Mouse (Mus musculus): ENCODE results near the gene Rras2. TPM values are rescaled to one million over a fixed set of nuclear protein-coding genes. Genes with fewer than 3 reads are reported as not detected.

The Rras2 gene
- polyA plus RNA-seq, 1 experiment from 2014 or later = 47.1 TPM

- peaks cover 4% of the 10 kb centered on the region; the same call in 1 of the 2 replicates for H3K4me1 ChIP-seq (ENCODE audit: insufficient read depth)
- no peak for TF ChIP-seq CTCF (IDR thresholded peaks at IDR 0.05; ENCODE audit: low read depth)
- H3K36me3 ChIP-seq (ENCODE audit: insufficient read depth) = no peaks in the 10 kb centered on the region
- ATAC-seq (ENCODE audit: insufficient read depth) (no peak), DNase-seq (peak; percentile 49)
- H3K4me3 ChIP-seq (ENCODE audit: low read depth, low read length) = peak overlapping the region; percentile 74
- H3K9ac ChIP-seq = peak overlapping the region; percentile 4; the same call in 1 of the 2 replicates
- 13% methylated on average over 9 of the region's 9 CpGs for WGBS
- H3K27ac ChIP-seq (ENCODE audit: low read depth) = no peak overlapping the region
- H3K9me3 ChIP-seq (ENCODE audit: low read depth, low read length) = no peaks in the 10 kb centered on the region
- H3K4me2 ChIP-seq = peak overlapping the region; percentile 79
- no peaks in the 10 kb centered on the region for H3K27me3 ChIP-seq (ENCODE audit: insufficient read depth, low read length)
These were observed 1.6 kb downstream of the Rras2 start for GRCm38 (mm10) chr7:114115961-114116360.

GRCm38 (mm10) chr7:114114976-114115375 is 2.6 kb downstream of the Rras2 start:
- Histone ChIP-seq H3K9me3 (ENCODE audit: low read depth, low read length) (no peaks in the 10 kb centered on the region), H3K27ac (ENCODE audit: low read depth) (no peak overlapping the region), H3K4me1 (ENCODE audit: insufficient read depth) (peaks cover 4% of the 10 kb centered on the region; the same call in 1 of the 2 replicates), H3K9ac (no peak overlapping the region), H3K27me3 (ENCODE audit: insufficient read depth, low read length) (no peaks in the 10 kb centered on the region), H3K36me3 (ENCODE audit: insufficient read depth) (no peaks in the 10 kb centered on the region), H3K4me2 (peak overlapping the region; percentile 25; the same call in 1 of the 2 replicates), H3K4me3 (ENCODE audit: low read depth, low read length) (no peak overlapping the region)
- TF ChIP-seq CTCF (IDR thresholded peaks at IDR 0.05; ENCODE audit: low read depth) = no peak
- DNase-seq = no peak
- no peak for ATAC-seq (ENCODE audit: insufficient read depth)
- 69% methylated on average over 3 of the region's 3 CpGs for WGBS

GRCm38 (mm10) chr7:114114284-114114683 is 3.3 kb downstream of the Rras2 start:
- TF ChIP-seq CTCF (IDR thresholded peaks at IDR 0.05; ENCODE audit: low read depth) = no peak

GRCm38 (mm10) chr7:114110500-114110899 is 7.1 kb downstream of the Rras2 start:
- Histone ChIP-seq H3K9me3 (ENCODE audit: low read depth, low read length) (no peaks in the 10 kb centered on the region), H3K4me2 (no peak overlapping the region), H3K27me3 (ENCODE audit: insufficient read depth, low read length) (no peaks in the 10 kb centered on the region), H3K9ac (no peak overlapping the region), H3K36me3 (ENCODE audit: insufficient read depth) (no peaks in the 10 kb centered on the region), H3K27ac (ENCODE audit: low read depth) (no peak overlapping the region), H3K4me1 (ENCODE audit: insufficient read depth) (peaks cover 4% of the 10 kb centered on the region; the same call in 1 of the 2 replicates), H3K4me3 (ENCODE audit: low read depth, low read length) (no peak overlapping the region)
- DNase-seq (no peak), ATAC-seq (ENCODE audit: insufficient read depth) (no peak)
- TF ChIP-seq CTCF (IDR thresholded peaks at IDR 0.05; ENCODE audit: low read depth) = no peak
- 62% methylated on average over 2 of the region's 2 CpGs for WGBS

More at GRCm38 (mm10) chr7:114114284-114114683, 3.3 kb downstream of the Rras2 start:
- Histone ChIP-seq H3K4me2 (no peak overlapping the region), H3K4me3 (ENCODE audit: low read depth, low read length) (no peak overlapping the region), H3K27me3 (ENCODE audit: insufficient read depth, low read length) (no peaks in the 10 kb centered on the region), H3K9ac (no peak overlapping the region), H3K4me1 (ENCODE audit: insufficient read depth) (peaks cover 7% of the 10 kb centered on the region; the same call in 1 of the 2 replicates), H3K27ac (ENCODE audit: low read depth) (no peak overlapping the region), H3K36me3 (ENCODE audit: insufficient read depth) (no peaks in the 10 kb centered on the region), H3K9me3 (ENCODE audit: low read depth, low read length) (no peaks in the 10 kb centered on the region)
- no peak for ATAC-seq (ENCODE audit: insufficient read depth)
- no peak for DNase-seq
- WGBS = 92% methylated on average over 2 of the region's 2 CpGs

GRCm38 (mm10) chr7:114105886-114106285 is 11.7 kb downstream of the Rras2 start:
- Histone ChIP-seq H3K9me3 (ENCODE audit: low read depth, low read length) (no peaks in the 10 kb centered on the region), H3K27ac (ENCODE audit: low read depth) (no peak overlapping the region), H3K9ac (no peak overlapping the region), H3K4me1 (ENCODE audit: insufficient read depth) (peaks cover 7% of the 10 kb centered on the region; the same call in 1 of the 2 replicates), H3K36me3 (ENCODE audit: insufficient read depth) (no peaks in the 10 kb centered on the region), H3K4me2 (no peak overlapping the region), H3K27me3 (ENCODE audit: insufficient read depth, low read length) (no peaks in the 10 kb centered on the region), H3K4me3 (ENCODE audit: low read depth, low read length) (no peak overlapping the region)
- no peak for TF ChIP-seq CTCF (IDR thresholded peaks at IDR 0.05; ENCODE audit: low read depth)
- ATAC-seq (ENCODE audit: insufficient read depth) (no peak), DNase-seq (no peak)
- 82% methylated on average over 8 of the region's 8 CpGs for WGBS

- WGBS = 57% methylated on average over 24 of the region's 24 CpGs
- 0 out of 2 replicates have a peak overlapping the region, but pooled peaks have one; percentile 9 for H3K9ac ChIP-seq
- no peak overlapping the region for H3K4me3 ChIP-seq (ENCODE audit: low read depth, low read length)
- no peak overlapping the region for H3K27ac ChIP-seq (ENCODE audit: low read depth)
- peak overlapping the region; percentile 32 for H3K4me2 ChIP-seq
- H3K27me3 ChIP-seq (ENCODE audit: insufficient read depth, low read length) = no peaks in the 10 kb centered on the region
- no peaks in the 10 kb centered on the region for H3K36me3 ChIP-seq (ENCODE audit: insufficient read depth)
- no peaks in the 10 kb centered on the region for H3K9me3 ChIP-seq (ENCODE audit: low read depth, low read length)
- DNase-seq (peak; percentile 44), ATAC-seq (ENCODE audit: insufficient read depth) (peak; percentile 77)
- peaks cover 4% of the 10 kb centered on the region; the same call in 1 of the 2 replicates for H3K4me1 ChIP-seq (ENCODE audit: insufficient read depth)
- no peak for TF ChIP-seq CTCF (IDR thresholded peaks at IDR 0.05; ENCODE audit: low read depth)
These were observed 13.8 kb downstream of the Rras2 start for GRCm38 (mm10) chr7:114103629-114104347.

- TF ChIP-seq CTCF (IDR thresholded peaks at IDR 0.05; ENCODE audit: low read depth) = no peak
- no peak for ATAC-seq (ENCODE audit: insufficient read depth)
- no peaks in the 10 kb centered on the region for H3K36me3 ChIP-seq (ENCODE audit: insufficient read depth)
- no peak overlapping the region for H3K4me2 ChIP-seq
- H3K4me1 ChIP-seq (ENCODE audit: insufficient read depth) = peaks cover 4% of the 10 kb centered on the region; the same call in 1 of the 2 replicates
- no peak overlapping the region for H3K4me3 ChIP-seq (ENCODE audit: low read depth, low read length)
- no peaks in the 10 kb centered on the region for H3K27me3 ChIP-seq (ENCODE audit: insufficient read depth, low read length)
- no peak overlapping the region for H3K9ac ChIP-seq
- DNase-seq = no peak
- 83% methylated on average over 4 of the region's 4 CpGs for WGBS
- no peaks in the 10 kb centered on the region for H3K9me3 ChIP-seq (ENCODE audit: low read depth, low read length)
- no peak overlapping the region for H3K27ac ChIP-seq (ENCODE audit: low read depth)
These were observed 14.4 kb downstream of the Rras2 start for GRCm38 (mm10) chr7:114103152-114103551.
